Mouse (Mus musculus) forebrain, embryonic 14.5 days (tissue): Measurements from ENCODE around the gene Notch2. TPM values are rescaled to one million over a fixed set of nuclear protein-coding genes. Genes with fewer than 3 reads are reported as not detected.
A peak's percentile ranks its signal among the peaks of the same experiment; 100 is the strongest.

ENCODE experiments used
- ATAC-seq: fragments of 200-750 bp; cut with Nextera tagmentation; 2 replicates; pipeline ENCODE4 v1.8.0; 2017; ENCODE audit warnings: mild to moderate bottlenecking, moderate library complexity
- DNase-seq: peaks from one replicate; pipeline ENCODE4 v3.0.0-alpha.2; 2015; ENCODE audit warnings: low spot score
- H3K27ac ChIP-seq: fragments of 300-500 bp; sonication (generic); 2 replicates; pipeline ENCODE4 v1.5.1; 2014; ENCODE audit warnings: low read depth, mild to moderate bottlenecking, control low read depth, low read length, moderate library complexity
- H3K27me3 ChIP-seq: fragments of 300-500 bp; sonication (generic); replicated peaks from 2 replicates; pipeline ENCODE4 v1.6.1; 2014; ENCODE audit warnings: low read length, control low read depth, mixed read lengths; ENCODE audit not compliant: control insufficient read depth, insufficient read depth
- H3K36me3 ChIP-seq: fragments of 300-500 bp; sonication (generic); 2 replicates; pipeline ENCODE4 v1.6.1; 2014; ENCODE audit warnings: low read length, control low read depth; ENCODE audit not compliant: control insufficient read depth, insufficient read depth
- H3K4me1 ChIP-seq: fragments of 300-500 bp; sonication (generic); 2 replicates; pipeline ENCODE4 v1.6.1; 2014; ENCODE audit warnings: antibody characterized with exemption, low read length, control low read depth; ENCODE audit not compliant: control insufficient read depth, insufficient read depth
- H3K4me2 ChIP-seq: fragments of 300-500 bp; sonication (generic); 2 replicates; pipeline ENCODE4 v1.6.1; 2014; ENCODE audit warnings: mild to moderate bottlenecking, control low read depth, low read length
- H3K4me3 ChIP-seq: fragments of 300-500 bp; sonication (generic); 2 replicates; pipeline ENCODE4 v1.5.1; 2014; ENCODE audit warnings: low read depth, low read length, control low read depth
- H3K9ac ChIP-seq: fragments of 300-500 bp; sonication (generic); 2 replicates; pipeline ENCODE4 v1.6.1; 2014; ENCODE audit warnings: mild to moderate bottlenecking, low read length, control low read depth, moderate library complexity
- H3K9me3 ChIP-seq: fragments of 300-500 bp; sonication (generic); replicated peaks from 2 replicates; pipeline ENCODE4 v1.6.1; 2016; ENCODE audit warnings: low read length, control low read depth, mixed read lengths; ENCODE audit not compliant: control insufficient read depth
- WGBS: fragments of 180-500 bp; shearing (Covaris S2); extraction: QIAGEN DNeasy Blood & Tissue Kit; methylation state at CpG from one replicate; pipeline ENCODE4 v1.1.7; 2014; 5-methylcytosine and 5-hydroxymethylcytosine counted together
- polyA plus RNA-seq: library from polyadenylated mRNA; unstranded; fragments of >200 nt; fragmentation: Nextera tagmentation; extraction: Ambion mirVana; gene quantifications from 2 replicates; pipeline ENCODE4 v1.2.1, GENCODE M21; 2014

Gene Notch2
- polyA plus RNA-seq, 1 experiment from 2014 or later = 13.6 TPM

DNA sequence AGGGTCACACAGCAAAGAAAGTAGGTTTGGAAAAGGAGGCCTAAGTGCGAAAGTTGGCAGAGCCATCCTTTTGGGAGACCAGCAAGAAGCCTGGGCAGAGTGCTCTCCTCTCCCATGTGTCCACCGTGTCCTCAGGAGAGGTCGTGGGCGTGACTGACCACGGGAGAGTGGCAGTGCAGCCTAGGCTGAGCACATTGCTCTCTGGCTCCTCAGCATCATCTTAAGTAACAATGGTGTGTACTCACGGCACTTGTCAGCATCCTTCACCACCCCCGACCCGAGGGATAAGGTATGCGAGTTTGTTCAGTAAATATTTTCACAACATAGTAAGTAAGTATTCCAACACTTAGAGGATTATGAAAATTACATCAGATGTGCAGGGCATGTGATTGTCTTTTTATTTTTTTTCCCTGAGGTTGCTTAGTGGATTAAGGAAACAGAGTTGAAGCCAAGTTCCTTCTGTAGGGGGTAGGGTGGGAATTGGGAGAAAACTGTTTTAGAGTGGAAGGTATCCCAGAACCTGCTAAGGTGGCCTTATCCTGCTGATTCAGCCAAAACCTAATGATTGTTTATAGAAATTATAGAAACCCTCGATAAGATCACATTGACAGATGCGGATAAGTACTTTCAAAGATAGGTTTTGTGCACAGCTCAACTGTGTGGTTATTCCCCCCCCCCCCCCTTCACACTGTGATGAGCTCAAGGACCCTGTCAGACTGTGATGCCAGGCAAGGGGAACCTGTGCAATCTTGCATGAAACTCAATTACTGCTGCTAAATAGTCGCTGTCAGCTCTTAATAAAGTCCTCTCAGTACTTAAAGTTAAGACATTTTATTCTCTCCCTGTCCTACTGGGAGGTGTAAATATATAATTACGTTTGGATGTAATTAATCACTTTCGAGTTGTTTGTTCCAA is 37.4 kb downstream of the Notch2 start:
- Histone ChIP-seq H3K36me3 (no peaks in the 10 kb centered on the region), H3K4me1 (peaks cover 39% of the 10 kb centered on the region), H3K9ac (0 out of 2 replicates have a peak overlapping the region, but pooled peaks have one; percentile 5), H3K9me3 (no peaks in the 10 kb centered on the region), H3K4me2 (no peak overlapping the region), H3K27me3 (no peaks in the 10 kb centered on the region), H3K27ac (0 out of 2 replicates have a peak overlapping the region, but pooled peaks have one; percentile 17), H3K4me3 (no peak overlapping the region)
- ATAC-seq (peak; percentile 44; the same call in 1 of the 2 replicates), DNase-seq (peak; percentile 52)
- 37% methylated on average over 14 of the region's 14 CpGs for WGBS

DNA sequence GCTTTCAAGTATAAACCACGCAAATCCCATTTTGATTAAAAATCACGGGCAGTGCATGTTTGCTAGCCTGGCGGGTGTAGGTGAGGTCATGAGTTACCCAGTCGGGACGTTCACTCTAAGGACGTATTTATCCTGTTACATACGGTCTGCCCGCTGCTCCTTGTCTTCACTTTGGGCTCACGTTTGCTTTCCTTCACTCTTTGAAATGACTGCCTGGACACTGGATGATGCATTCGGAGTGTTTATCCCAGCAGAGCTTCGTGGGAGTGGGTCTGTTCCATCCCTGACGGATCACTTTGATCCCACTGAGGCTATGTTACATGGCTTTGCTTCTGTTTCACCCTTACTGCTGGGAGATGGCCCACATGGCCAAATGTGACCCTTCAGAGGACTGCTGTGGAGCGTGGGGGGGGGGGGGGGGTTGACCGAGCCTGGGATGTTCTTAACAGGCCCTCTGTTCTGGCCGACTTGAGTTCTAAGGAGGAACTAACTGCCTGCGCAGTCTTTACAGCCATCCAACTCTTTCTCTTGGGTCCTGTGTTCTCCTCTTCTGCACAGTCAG is 38.2 kb downstream of the Notch2 start:
- ATAC-seq (0 out of 2 replicates have a peak, but pooled peaks have one; percentile 18), DNase-seq (no peak)
- Histone ChIP-seq H3K4me2 (no peak overlapping the region), H3K4me1 (peaks cover 37% of the 10 kb centered on the region), H3K27me3 (no peaks in the 10 kb centered on the region), H3K9me3 (no peaks in the 10 kb centered on the region), H3K27ac (peak overlapping the region; percentile 46; the same call in 1 of the 2 replicates), H3K9ac (no peak overlapping the region), H3K4me3 (no peak overlapping the region), H3K36me3 (no peaks in the 10 kb centered on the region)
- WGBS = 28% methylated on average over 16 of the region's 16 CpGs

DNA sequence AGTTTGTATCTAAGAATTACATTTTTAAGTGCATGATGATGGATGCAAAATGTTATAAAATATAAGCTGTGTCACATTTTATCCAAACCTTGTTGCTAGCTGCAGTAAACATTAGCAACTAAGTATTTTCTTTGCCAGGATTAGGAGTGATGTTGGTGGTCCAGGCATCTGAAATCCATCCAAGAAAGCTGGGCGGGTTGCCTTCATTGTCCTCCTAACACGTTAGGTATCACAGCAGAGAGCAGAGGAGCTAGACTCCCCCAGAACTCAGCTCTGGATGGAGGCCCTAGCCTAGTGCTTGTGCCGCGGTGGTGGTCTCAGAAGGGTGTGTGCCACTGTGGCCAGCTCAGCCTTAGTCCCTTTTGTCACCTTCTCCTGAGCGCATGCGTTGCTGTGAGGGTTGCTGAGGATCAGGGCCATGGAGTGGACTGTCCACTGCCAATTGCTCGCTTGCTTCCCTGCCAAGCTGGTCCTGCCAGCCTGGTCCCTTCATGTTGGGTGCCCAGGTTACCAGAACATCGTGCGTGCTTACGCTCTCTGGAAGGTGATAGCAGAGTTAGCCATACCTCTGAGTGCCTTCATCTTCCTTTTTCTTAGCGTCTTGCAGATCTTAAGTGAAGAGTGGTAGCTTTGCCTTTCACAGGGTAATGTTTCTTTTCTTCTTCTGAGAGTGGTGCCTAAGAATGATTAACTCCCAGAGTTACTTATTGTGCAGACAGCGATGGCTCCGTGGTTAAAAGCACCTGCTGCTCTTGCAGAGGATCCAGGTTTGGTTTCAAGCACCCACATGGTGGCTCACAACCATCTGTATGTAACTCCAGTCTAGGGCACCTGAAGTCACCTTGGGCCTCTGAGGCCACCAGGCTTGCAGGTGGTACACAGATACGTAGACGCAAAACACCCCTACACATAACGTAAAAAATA is 39.4 kb downstream of the Notch2 start:
- WGBS = 81% methylated on average over 16 of the region's 16 CpGs
- ATAC-seq (no peak), DNase-seq (peak; percentile 49)
- H3K27me3 ChIP-seq = no peaks in the 10 kb centered on the region
- no peak overlapping the region for H3K4me3 ChIP-seq
- no peak overlapping the region for H3K27ac ChIP-seq
- no peaks in the 10 kb centered on the region for H3K9me3 ChIP-seq
- no peak overlapping the region for H3K4me2 ChIP-seq
- H3K4me1 ChIP-seq = peaks cover 37% of the 10 kb centered on the region
- no peak overlapping the region for H3K9ac ChIP-seq
- no peaks in the 10 kb centered on the region for H3K36me3 ChIP-seq

DNA sequence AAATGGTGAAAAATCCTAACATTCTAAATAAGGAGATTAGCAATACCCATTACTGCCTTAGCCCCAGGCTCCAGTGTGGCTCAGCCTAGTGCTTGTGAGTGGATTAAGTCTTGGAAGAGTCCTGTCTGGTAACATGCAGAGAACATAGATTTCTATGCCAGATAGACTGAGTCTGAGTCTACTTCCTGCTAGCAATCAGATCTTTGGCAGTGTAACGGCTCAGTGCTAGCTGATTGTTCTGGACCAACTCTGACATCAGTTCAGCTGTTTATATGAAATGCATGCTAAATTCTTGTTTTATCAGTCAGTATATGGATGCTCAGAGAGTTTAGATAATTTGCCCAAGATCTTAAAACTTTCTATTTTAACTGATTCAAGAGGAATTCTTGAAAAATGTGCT is 40.5 kb downstream of the Notch2 start:
- ATAC-seq (no peak), DNase-seq (no peak)
- Histone ChIP-seq H3K4me3 (no peak overlapping the region), H3K4me1 (peaks cover 37% of the 10 kb centered on the region), H3K27me3 (no peaks in the 10 kb centered on the region), H3K4me2 (no peak overlapping the region), H3K36me3 (no peaks in the 10 kb centered on the region), H3K9me3 (no peaks in the 10 kb centered on the region), H3K27ac (no peak overlapping the region), H3K9ac (no peak overlapping the region)
- 70% methylated on average over 1 of the region's 1 CpGs for WGBS

DNA sequence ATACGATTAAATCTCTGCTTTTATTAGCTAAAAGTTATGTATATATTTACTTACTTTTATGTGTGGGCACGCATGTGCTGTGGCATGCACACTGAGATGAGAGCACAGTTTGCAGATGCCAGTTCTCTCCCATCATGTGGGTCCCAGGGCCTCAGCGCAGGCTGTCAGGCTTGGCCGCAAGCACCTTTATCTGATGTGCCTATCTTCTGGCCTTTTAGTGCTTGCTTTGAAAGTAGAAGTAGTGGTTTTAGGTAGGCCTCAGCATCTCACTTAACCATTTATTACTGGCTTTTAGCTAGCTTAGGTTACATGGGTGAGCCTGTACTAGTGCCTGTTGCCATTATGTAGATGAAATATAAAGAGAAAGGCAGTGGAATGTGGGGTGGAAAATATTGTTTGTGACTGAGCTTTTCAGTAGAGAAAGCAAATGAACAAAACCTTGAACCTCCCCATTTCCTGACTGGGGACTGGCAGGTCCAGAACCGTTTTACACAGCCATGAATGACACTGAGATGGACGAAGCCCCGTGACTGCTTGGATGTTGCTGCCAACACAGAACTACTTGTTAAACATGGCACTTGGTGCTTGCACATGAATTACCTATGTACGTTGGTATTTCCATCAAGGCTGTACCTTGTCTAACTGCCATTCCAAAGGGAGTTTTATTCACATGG is 41.1 kb downstream of the Notch2 start:
- no peaks in the 10 kb centered on the region for H3K36me3 ChIP-seq
- no peak overlapping the region for H3K4me3 ChIP-seq
- no peak overlapping the region; the same call in 1 of the 2 replicates for H3K27ac ChIP-seq
- H3K9me3 ChIP-seq = no peaks in the 10 kb centered on the region
- no peaks in the 10 kb centered on the region for H3K27me3 ChIP-seq
- H3K9ac ChIP-seq = no peak overlapping the region
- H3K4me1 ChIP-seq = peaks cover 39% of the 10 kb centered on the region
- no peak overlapping the region for H3K4me2 ChIP-seq
- no peak for DNase-seq
- 0 out of 2 replicates have a peak, but pooled peaks have one; percentile 11 for ATAC-seq
- 66% methylated on average over 8 of the region's 8 CpGs for WGBS

DNA sequence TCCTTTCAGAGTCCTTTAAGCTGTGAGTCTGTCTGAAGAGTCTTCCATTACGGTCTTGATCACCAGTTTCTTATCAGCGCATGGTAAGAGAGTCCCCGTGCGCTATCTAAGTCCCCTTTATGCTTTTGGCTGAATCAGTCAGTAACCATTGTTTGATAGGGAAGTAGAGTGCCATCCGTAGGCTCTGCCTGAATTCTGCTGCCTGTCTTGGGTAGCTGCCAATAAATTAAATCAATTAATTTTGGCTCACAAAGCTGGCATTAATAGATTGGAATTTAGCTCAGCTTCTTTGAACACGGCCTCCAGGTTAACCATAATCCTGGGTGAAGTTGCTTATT is 41.6 kb downstream of the Notch2 start:
- DNase-seq (peak; percentile 67), ATAC-seq (peak; percentile 3; the same call in 1 of the 2 replicates)
- 42% methylated on average over 6 of the region's 6 CpGs for WGBS
- Histone ChIP-seq H3K27me3 (no peaks in the 10 kb centered on the region), H3K9me3 (no peaks in the 10 kb centered on the region), H3K4me2 (no peak overlapping the region), H3K36me3 (no peaks in the 10 kb centered on the region), H3K4me1 (peaks cover 41% of the 10 kb centered on the region), H3K9ac (no peak overlapping the region), H3K4me3 (no peak overlapping the region), H3K27ac (no peak overlapping the region)

DNA sequence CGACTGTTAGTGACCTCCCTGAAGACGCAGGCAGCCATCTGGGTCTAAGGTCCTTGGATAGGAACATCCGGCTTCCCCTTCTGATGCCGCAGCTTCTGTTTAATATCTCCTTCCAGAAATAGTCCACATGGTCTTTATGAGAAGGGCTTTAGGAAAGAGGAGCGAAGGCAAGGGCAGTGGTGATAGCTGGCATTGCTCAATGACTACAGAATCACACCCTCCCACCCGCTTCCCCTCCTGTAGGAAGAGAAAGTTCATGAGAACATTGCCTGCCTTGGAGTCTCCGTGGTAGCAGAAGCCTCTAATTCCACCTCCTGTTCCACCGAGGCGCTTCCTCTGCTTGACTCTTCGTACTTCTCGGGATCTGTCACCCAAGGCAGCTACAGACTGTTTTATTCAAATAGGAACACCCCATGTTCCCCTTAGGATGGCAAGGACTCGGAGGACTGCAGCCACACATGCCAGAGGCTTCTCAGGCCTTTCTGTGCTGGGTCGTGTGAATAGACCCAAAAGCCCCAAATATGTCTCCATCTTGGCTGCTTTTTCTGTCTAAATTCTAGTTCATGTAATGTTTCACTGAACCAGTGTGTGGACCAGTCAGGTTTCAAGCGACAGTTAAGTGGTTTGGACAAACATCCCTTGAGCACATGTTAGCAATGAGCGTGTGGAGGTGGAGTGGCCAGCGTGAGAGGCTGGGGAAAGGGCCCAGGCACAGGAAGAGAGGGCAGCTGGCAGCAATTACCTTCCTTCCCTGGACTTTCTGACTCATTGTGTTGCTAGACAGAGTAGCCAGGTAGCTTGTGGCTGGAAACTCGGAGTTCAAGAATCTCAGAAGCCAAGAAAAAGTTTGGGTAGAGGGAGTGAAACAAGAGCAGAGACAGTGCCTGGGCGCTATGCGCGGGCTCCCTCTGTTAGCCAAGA is 42.7 kb downstream of the Notch2 start:
- no peak overlapping the region for H3K4me2 ChIP-seq
- DNase-seq (no peak), ATAC-seq (no peak)
- no peak overlapping the region for H3K4me3 ChIP-seq
- H3K9ac ChIP-seq = no peak overlapping the region
- H3K27ac ChIP-seq = no peak overlapping the region
- H3K27me3 ChIP-seq = no peaks in the 10 kb centered on the region
- H3K36me3 ChIP-seq = no peaks in the 10 kb centered on the region
- WGBS = 91% methylated on average over 20 of the region's 20 CpGs
- H3K4me1 ChIP-seq = peaks cover 45% of the 10 kb centered on the region
- no peaks in the 10 kb centered on the region for H3K9me3 ChIP-seq
